ENCODE assay signal across 9 mouse cellular contexts in genomic region chr5:126733470-126733869, GRCm38 (mm10).
DNase-seq lines count a peak whose midpoint lies in the region; ATAC-seq and TF ChIP-seq lines count a peak whose summit lies in the region.
"Had no signal": no experiment of that assay in that cellular context is flagged by ENCODE, and none has a peak within 500 bp of the region (broad histone marks: within the 10 kb centered on the region; RNA-seq: fewer than 3 reads in every experiment).

No protein-coding gene starts in this region.

- H3K9ac ChIP-seq in embryonic facial prominence, embryonic 14.5 days (ENCODE audit: low read depth, low read length): peak overlapping the region; percentile 51; the same call in 1 of the 2 replicates
- H3K9ac ChIP-seq in liver, embryonic 13.5 days: no peak overlapping the region

- DNase-seq in gastrocnemius, adult 18-20 months (ENCODE audit: low spot score): peak; percentile 1
- no peak for DNase-seq in gastrocnemius, postnatal 25 days
- DNase-seq in embryonic facial prominence, embryonic 14.5 days (ENCODE audit: low spot score): peak; percentile 75
- DNase-seq in heart, postnatal 10 days: peak; percentile 12 to 53
- DNase-seq in layer of hippocampus, adult 11-12 months (ENCODE audit: low spot score): peak; percentile 86
- DNase-seq in liver, embryonic 13.5 days: peak; percentile 2
- DNase-seq in urinary bladder, postnatal 4 days (ENCODE audit: low spot score in 2 of 2): peak; percentile 37 to 79

- 0 out of 2 replicates have a peak, but pooled peaks cover 2% of the 10 kb centered on the region for H3K4me1 ChIP-seq in embryonic facial prominence, embryonic 14.5 days (ENCODE audit: control insufficient read depth, insufficient read depth, low read length)
- no peaks in the 10 kb centered on the region for H3K4me1 ChIP-seq in liver, embryonic 13.5 days (replicated peaks)
- peaks cover 2% of the 10 kb centered on the region; the same call in 1 of the 2 replicates for H3K4me1 ChIP-seq in olfactory bulb, adult 2 months (ENCODE audit: control insufficient read depth, insufficient read depth, low read length)

- 4% methylated on average over 8 of the region's 15 CpGs for WGBS in embryonic facial prominence, embryonic 14.5 days
- 17% methylated on average over 7 of the region's 15 CpGs for WGBS in liver, embryonic 13.5 days (ENCODE audit: insufficient replicate concordance)
- WGBS in olfactory bulb, adult 2 months: 2% methylated on average over 9 of the region's 15 CpGs

- TF ChIP-seq POLR2A in olfactory bulb, adult 2 months (IDR thresholded peaks at IDR 0.05; ENCODE audit: insufficient read depth, low read depth, low read length): no peak

- peak; percentile 33; the same call in 1 of the 2 replicates for ATAC-seq in embryonic facial prominence, embryonic 14.5 days (ENCODE audit: low read depth)
- ATAC-seq in liver, embryonic 13.5 days (ENCODE audit: low read depth): no peak

- H3K4me2 ChIP-seq in embryonic facial prominence, embryonic 14.5 days (ENCODE audit: low read depth, low read length): peak overlapping the region; percentile 60
- 0 out of 2 replicates have a peak overlapping the region, but pooled peaks have one; percentile 10 for H3K4me2 ChIP-seq in liver, embryonic 13.5 days

- H3K9me3 ChIP-seq in embryonic facial prominence, embryonic 14.5 days (ENCODE audit: control insufficient read depth, low read length): no peaks in the 10 kb centered on the region
- peaks cover 8% of the 10 kb centered on the region; the same call in 1 of the 2 replicates for H3K9me3 ChIP-seq in liver, embryonic 13.5 days (replicated peaks)

- no peaks in the 10 kb centered on the region for H3K36me3 ChIP-seq in embryonic facial prominence, embryonic 14.5 days (ENCODE audit: control insufficient read depth, insufficient read depth, low read length)
- H3K36me3 ChIP-seq in liver, embryonic 13.5 days: no peaks in the 10 kb centered on the region

- peak overlapping the region; percentile 30 for H3K4me3 ChIP-seq in embryonic facial prominence, embryonic 14.5 days (ENCODE audit: low read depth, low read length)
- no peak overlapping the region for H3K4me3 ChIP-seq in liver, embryonic 13.5 days (replicated peaks)
- H3K4me3 ChIP-seq in olfactory bulb, adult 2 months (ENCODE audit: insufficient read depth, low read depth, low read length): no peak overlapping the region

- H3K27ac ChIP-seq in embryonic facial prominence, embryonic 14.5 days (replicated peaks; ENCODE audit: low read depth, low read length): no peak overlapping the region
- no peak overlapping the region for H3K27ac ChIP-seq in liver, embryonic 13.5 days
- no peak overlapping the region for H3K27ac ChIP-seq in olfactory bulb, adult 2 months (ENCODE audit: insufficient read depth, low read depth, low read length)
- H3K27ac ChIP-seq: macrophage had no signal

- no peaks in the 10 kb centered on the region for H3K27me3 ChIP-seq in embryonic facial prominence, embryonic 14.5 days (replicated peaks; ENCODE audit: control insufficient read depth, insufficient read depth, low read length)
- no peaks in the 10 kb centered on the region for H3K27me3 ChIP-seq in liver, embryonic 13.5 days

- intact Hi-C loops in heart, postnatal 10 days (cut with DNase I): loop anchor here (2.0 kb wide), 1 partner anchor 111 kb away; no protein-coding TSS in a partner anchor

- TF ChIP-seq CTCF in olfactory bulb, adult 2 months (IDR thresholded peaks at IDR 0.05; ENCODE audit: insufficient read depth, low read depth, low read length): peak; percentile 61; the same call in 1 of the 2 replicates
